Mouse (Mus musculus): ENCODE measurements around the gene Slx4ip.

The Slx4ip gene

DNA sequence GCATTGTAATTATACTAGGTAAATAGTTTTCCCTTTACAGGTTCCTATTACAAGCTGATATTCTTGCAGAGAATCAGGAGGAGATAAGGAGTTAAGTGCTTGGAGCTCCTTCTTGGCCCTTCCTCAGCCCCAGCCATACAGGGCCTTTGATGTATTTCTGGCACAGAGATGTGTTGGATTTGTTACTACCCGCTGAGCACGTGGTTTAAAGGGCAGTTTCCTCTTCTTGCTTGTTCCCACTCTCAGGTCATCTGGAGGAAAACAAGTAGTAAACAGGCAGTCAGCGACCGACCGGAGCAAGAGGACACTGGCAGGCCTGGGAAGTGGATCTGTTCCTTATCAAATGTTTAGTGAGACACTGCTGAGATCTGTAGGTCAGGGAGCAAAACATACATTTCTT, 56.9 kb downstream of the Slx4ip start:
- DNase-seq, result peak; percentile 20

- peak; percentile 24 for DNase-seq
Measured at GRCm38 (mm10) chr2:136952238-136952637, 61.2 kb downstream of the Slx4ip start.

DNA sequence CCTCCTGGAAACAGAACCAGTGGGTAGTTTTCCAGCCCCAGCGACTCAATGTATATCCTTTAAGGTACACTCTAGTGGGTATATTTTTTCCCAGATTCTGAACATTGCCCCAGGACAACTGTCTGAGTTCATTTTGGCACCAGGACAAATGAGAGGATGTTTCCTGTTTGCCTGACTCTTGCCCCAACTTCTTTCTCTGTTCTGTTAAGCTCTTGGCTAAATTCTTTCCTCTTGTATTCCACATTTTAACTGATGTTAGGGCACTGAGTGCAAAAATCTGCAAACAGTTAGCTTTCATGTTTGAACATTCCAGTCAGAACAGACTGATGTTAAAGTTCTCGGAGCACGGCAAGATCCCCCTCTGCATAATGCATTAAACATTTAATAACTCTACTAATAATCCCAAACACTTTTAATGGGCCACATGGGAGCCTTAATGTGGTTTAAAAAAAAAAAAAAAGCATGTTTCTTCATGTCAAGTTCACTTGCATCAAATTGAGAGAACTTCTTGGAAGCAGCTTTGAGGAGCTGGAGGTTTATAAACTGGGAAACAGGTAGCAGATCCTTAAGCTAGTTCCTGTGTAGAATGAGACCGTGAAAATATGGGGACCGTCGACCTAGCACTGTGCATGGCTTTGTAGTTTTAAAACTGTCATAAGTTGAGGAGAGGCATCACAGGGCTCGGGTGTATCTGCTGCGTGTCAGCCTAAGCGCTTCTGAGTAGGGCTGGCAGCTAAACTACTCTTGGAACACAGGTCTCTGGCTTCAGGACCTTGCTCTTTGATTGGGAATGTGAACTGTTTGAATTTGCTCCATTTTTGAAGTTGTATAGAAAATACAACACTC, 64.9 kb downstream of the Slx4ip start:
- no peak for DNase-seq

DNA sequence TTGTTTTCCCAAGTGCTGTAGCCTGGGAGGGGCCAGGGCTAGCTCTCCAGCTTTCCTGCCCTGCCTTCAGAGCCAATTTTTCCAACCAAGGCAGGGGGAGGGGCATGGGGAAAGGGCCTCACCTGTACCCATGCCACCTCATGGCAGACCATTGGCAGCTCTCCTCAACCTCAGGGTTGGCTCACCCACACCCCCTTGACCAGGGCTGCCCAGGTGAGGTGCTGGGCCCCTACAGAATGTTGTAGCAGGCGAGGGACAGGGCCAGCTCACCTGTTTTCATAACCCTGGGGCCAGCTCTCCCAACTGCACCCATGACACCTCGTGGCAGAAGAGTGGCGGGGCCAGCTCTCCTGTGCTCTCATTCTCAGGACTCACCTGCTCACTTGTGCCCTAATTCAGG, 67.7 kb downstream of the Slx4ip start:
- no peak for DNase-seq

- no peak for DNase-seq
Measured at GRCm38 (mm10) chr2:136975774-136976173, 84.8 kb downstream of the Slx4ip start.

- no peak for DNase-seq
Measured at GRCm38 (mm10) chr2:136979056-136979772, 88.2 kb downstream of the Slx4ip start.

DNA sequence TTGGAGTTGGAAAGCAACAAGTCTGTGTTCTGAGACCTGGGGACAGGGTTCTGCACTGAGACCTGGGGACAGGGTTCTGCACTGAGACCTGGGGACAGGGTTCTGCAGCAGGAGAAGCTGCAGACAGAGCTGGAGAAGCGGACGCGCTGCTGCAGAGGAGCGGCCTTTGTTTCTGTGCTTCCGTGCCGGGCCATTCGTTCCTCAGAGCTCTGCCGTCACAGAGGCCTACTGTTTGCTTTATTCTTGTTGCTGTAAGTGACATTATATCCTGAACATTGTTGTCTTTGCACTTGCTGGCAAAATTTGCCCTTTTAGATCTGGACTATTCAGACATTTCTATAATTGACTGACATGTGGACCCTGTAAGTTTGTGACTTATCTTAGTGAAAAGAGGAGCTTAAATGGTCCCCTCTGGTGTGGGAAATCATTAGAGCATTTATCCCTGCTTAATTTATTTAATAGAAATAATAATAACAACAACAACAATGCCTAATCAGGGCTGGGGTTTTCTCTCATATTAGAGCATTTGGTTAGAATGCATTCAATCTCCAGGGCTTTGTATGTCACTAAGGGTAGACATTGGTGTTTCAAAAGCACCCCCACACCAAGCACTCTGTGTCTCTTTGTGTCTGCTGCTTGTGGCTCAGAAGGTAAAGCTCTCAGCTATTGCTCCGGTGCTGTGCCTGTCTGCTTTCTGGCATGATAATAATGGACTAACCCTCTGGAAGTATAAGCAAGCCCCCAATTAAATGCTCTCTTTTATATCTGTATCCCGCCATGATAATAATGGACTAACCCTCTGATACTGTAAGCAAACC, 90.3 kb downstream of the Slx4ip start:
- no peak for DNase-seq

DNA sequence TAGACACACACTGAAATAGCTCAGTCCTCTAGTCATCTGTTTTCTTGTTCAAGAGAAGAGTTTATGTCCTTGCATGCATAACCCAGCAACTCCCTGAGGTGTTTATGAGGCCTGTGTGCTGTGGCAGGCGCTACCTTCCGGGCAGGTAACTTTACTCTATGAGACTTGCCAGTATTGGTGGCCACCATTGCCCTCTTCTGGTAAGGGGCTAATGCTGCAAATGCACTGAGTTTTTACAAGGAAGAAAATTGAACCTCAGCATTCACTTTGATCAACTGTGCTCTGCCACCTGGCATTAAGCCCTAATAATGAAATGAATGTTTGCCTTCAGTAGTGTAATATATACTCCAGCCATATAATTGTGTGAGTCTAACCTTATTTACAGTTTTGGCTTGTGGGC, 92.9 kb downstream of the Slx4ip start:
- no peak for DNase-seq

GRCm38 (mm10) chr2:136985998-136986730, 95.1 kb downstream of the Slx4ip start:
- DNase-seq, result no peak

GRCm38 (mm10) chr2:136993116-136993515, 102.1 kb downstream of the Slx4ip start:
- DNase-seq, result no peak

DNA sequence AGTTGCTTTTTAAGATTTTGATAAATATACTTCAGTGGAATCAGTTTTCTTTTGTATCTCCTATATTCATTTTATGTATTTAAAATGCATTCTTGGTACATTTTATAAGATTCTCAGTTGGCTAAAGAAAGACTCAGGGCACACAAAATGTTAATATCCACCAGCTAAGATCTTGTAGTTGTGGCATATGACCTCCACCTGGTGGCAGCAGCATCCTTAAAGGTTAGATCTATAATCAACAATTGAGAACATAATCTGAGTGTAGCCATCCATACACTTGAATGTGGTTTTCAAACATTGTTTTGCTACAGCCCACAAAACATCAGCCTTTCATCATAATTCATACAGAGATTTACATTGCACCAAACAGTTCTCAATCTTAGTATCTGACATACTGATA, 106.1 kb downstream of the Slx4ip start:
- DNase-seq, result peak; percentile 64

- no peak for DNase-seq
Measured at GRCm38 (mm10) chr2:137002031-137002430, 111.0 kb downstream of the Slx4ip start.

- no peak for DNase-seq
Measured at GRCm38 (mm10) chr2:137006656-137007055, 115.6 kb downstream of the Slx4ip start.

GRCm38 (mm10) chr2:137011980-137012379, 121.0 kb downstream of the Slx4ip start:
- no peak for DNase-seq

GRCm38 (mm10) chr2:137013151-137013550, 122.1 kb downstream of the Slx4ip start:
- no peak for DNase-seq

DNA sequence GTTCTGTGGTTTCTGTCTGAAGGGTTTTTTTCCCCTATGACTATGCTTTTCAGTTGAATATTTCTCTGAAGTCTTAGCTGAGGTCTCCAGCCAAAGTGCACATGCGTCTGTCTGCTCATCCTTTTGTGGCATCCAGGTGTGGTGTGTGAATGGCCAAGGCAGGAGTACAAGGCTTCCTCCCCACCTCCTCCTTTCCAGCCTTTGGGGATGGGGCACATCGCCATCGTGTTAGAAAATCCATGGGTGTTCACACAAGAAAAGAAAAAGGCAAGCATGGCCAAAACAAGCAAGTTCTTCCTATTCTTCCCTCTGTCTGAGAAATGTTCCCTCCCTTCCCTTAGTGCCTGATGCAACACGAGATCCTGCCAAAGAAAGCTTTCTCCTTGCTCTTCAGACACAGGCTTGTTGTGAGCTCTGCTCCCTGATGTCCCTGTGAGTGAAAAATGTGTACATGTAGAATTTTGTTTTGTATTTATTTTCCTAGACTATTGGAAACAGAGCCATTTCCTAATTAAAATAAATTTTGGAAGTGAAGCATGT, 122.9 kb downstream of the Slx4ip start:
- no peak for DNase-seq

GRCm38 (mm10) chr2:137014423-137014822, 123.4 kb downstream of the Slx4ip start:
- no peak for DNase-seq

- no peak for DNase-seq
Measured at GRCm38 (mm10) chr2:137044122-137044521, 153.1 kb downstream of the Slx4ip start.

DNA sequence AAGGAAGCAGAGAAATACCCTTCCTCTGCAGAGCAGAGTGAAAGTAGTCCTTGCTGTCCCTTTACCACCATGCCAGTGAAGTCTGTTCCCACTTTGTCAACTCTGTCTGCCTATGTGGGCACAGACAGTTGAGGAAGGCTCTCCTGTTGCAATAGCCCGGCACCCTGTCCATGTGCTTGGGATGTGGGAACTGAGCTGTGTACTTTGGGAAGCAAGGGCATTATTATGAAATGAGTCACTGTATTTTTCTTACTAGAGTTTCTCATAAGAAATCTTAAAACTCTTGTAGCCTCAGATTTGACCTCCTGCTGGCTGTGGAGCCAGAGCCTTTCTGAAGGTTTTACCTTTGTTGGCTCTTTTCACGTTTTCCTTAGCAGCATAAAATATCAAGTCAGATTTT, 158.3 kb downstream of the Slx4ip start:
- no peak for DNase-seq

DNA sequence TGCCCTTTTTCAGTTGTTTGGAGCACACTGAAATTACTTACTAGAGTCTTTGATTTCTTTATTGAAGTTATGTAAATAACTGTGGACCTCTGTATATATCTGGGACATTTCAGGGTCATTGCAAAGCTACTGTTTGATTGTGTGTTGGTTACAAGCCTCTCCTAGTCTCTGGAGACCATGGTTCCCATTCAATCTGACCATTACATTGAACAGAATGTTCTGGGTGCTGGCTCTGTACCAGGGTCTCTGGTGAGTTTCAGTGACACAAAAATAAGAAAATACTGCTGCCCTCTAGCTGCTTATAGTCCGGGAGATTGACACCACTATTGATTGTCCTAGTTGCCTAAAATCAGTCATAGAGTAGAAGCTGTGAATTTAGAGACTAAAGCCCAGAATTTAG, 158.9 kb downstream of the Slx4ip start:
- DNase-seq, result no peak

- DNase-seq, result no peak
Measured at GRCm38 (mm10) chr2:137063829-137064228, 172.8 kb downstream of the Slx4ip start.

- no peak for DNase-seq
Measured at GRCm38 (mm10) chr2:137064513-137064912, 173.5 kb downstream of the Slx4ip start.

Measured in kidney, postnatal 10 days (tissue).